Mouse (Mus musculus): ENCODE results near the gene Rnf20. TPM values are rescaled to one million over a fixed set of nuclear protein-coding genes. Genes with fewer than 3 reads are reported as not detected.

The Rnf20 gene
- polyA plus RNA-seq, 1 experiment, result 45.7 TPM

- H3K27ac ChIP-seq (ENCODE audit: control insufficient read depth, insufficient read depth, low read depth, low read length, poor library complexity), result no peak overlapping the region
- peak; percentile 72 for TF ChIP-seq CTCF (IDR thresholded peaks at IDR 0.05; ENCODE audit: control insufficient read depth, insufficient read depth, low read length)
- TF ChIP-seq POLR2A (IDR thresholded peaks at IDR 0.05; ENCODE audit: borderline replicate concordance, control insufficient read depth, low read depth, low read length), result no peak
- WGBS, result under 1% methylated on average over 3 of the region's 3 CpGs
- no peaks in the 10 kb centered on the region for H3K4me1 ChIP-seq (ENCODE audit: control insufficient read depth, insufficient read depth, low read length)
- H3K4me3 ChIP-seq (replicated peaks; ENCODE audit: control insufficient read depth, low read depth, low read length), result no peak overlapping the region
Observed at GRCm38 (mm10) chr4:49626973-49627372, 4.8 kb upstream of the Rnf20 start.

- 83% methylated on average over 5 of the region's 5 CpGs for WGBS
Observed at GRCm38 (mm10) chr4:49628941-49629340, 2.9 kb upstream of the Rnf20 start.

GRCm38 (mm10) chr4:49632139-49632481, 304 bp downstream of the Rnf20 start:
- no peaks in the 10 kb centered on the region for H3K4me1 ChIP-seq (ENCODE audit: control insufficient read depth, insufficient read depth, low read length)
- WGBS, result under 1% methylated on average over 30 of the region's 30 CpGs
- H3K4me3 ChIP-seq (replicated peaks; ENCODE audit: control insufficient read depth, low read depth, low read length), result peak overlapping the region; percentile 97
- TF ChIP-seq POLR2A (IDR thresholded peaks at IDR 0.05; ENCODE audit: borderline replicate concordance, control insufficient read depth, low read depth, low read length) (no peak), CTCF (IDR thresholded peaks at IDR 0.05; ENCODE audit: control insufficient read depth, insufficient read depth, low read length) (no peak)
- H3K27ac ChIP-seq (ENCODE audit: control insufficient read depth, insufficient read depth, low read depth, low read length, poor library complexity), result peak overlapping the region; percentile 85

More at GRCm38 (mm10) chr4:49628941-49629340, 2.9 kb upstream of the Rnf20 start:
- TF ChIP-seq CTCF (IDR thresholded peaks at IDR 0.05; ENCODE audit: control insufficient read depth, insufficient read depth, low read length), result no peak
- TF ChIP-seq POLR2A (IDR thresholded peaks at IDR 0.05; ENCODE audit: borderline replicate concordance, control insufficient read depth, low read depth, low read length), result no peak
- Histone ChIP-seq H3K4me3 (replicated peaks; ENCODE audit: control insufficient read depth, low read depth, low read length) (no peak overlapping the region), H3K4me1 (ENCODE audit: control insufficient read depth, insufficient read depth, low read length) (no peaks in the 10 kb centered on the region), H3K27ac (ENCODE audit: control insufficient read depth, insufficient read depth, low read depth, low read length, poor library complexity) (no peak overlapping the region)

- 84% methylated on average over 11 of the region's 11 CpGs for WGBS
- H3K4me1 ChIP-seq (ENCODE audit: control insufficient read depth, insufficient read depth, low read length), result no peaks in the 10 kb centered on the region
- no peak overlapping the region for H3K27ac ChIP-seq (ENCODE audit: control insufficient read depth, insufficient read depth, low read depth, low read length, poor library complexity)
- TF ChIP-seq CTCF (IDR thresholded peaks at IDR 0.05; ENCODE audit: control insufficient read depth, insufficient read depth, low read length) (no peak), POLR2A (IDR thresholded peaks at IDR 0.05; ENCODE audit: borderline replicate concordance, control insufficient read depth, low read depth, low read length) (no peak)
- H3K4me3 ChIP-seq (replicated peaks; ENCODE audit: control insufficient read depth, low read depth, low read length), result no peak overlapping the region
Observed at GRCm38 (mm10) chr4:49637821-49638220, 6.0 kb downstream of the Rnf20 start.

- Histone ChIP-seq H3K4me1 (ENCODE audit: control insufficient read depth, insufficient read depth, low read length) (no peaks in the 10 kb centered on the region; the same call in 1 of the 2 replicates), H3K27ac (ENCODE audit: control insufficient read depth, insufficient read depth, low read depth, low read length, poor library complexity) (no peak overlapping the region), H3K4me3 (replicated peaks; ENCODE audit: control insufficient read depth, low read depth, low read length) (no peak overlapping the region)
- WGBS, result 31% methylated on average over 2 of the region's 2 CpGs
- TF ChIP-seq CTCF (IDR thresholded peaks at IDR 0.05; ENCODE audit: control insufficient read depth, insufficient read depth, low read length) (no peak), POLR2A (IDR thresholded peaks at IDR 0.05; ENCODE audit: borderline replicate concordance, control insufficient read depth, low read depth, low read length) (no peak)
Observed at GRCm38 (mm10) chr4:49639913-49640312, 8.1 kb downstream of the Rnf20 start.

GRCm38 (mm10) chr4:49659421-49659820, 27.6 kb downstream of the Rnf20 start:
- no peaks in the 10 kb centered on the region for H3K4me1 ChIP-seq (ENCODE audit: control insufficient read depth, insufficient read depth, low read length)
- TF ChIP-seq POLR2A (IDR thresholded peaks at IDR 0.05; ENCODE audit: borderline replicate concordance, control insufficient read depth, low read depth, low read length) (no peak), CTCF (IDR thresholded peaks at IDR 0.05; ENCODE audit: control insufficient read depth, insufficient read depth, low read length) (no peak)
- no peak overlapping the region for H3K4me3 ChIP-seq (replicated peaks; ENCODE audit: control insufficient read depth, low read depth, low read length)
- H3K27ac ChIP-seq (ENCODE audit: control insufficient read depth, insufficient read depth, low read depth, low read length, poor library complexity), result no peak overlapping the region
- 89% methylated on average over 1 of the region's 1 CpGs for WGBS

GRCm38 (mm10) chr4:49661664-49662063, 29.9 kb downstream of the Rnf20 start:
- no peak for TF ChIP-seq POLR2A (IDR thresholded peaks at IDR 0.05; ENCODE audit: borderline replicate concordance, control insufficient read depth, low read depth, low read length)
- no peak for TF ChIP-seq CTCF (IDR thresholded peaks at IDR 0.05; ENCODE audit: control insufficient read depth, insufficient read depth, low read length)
- Histone ChIP-seq H3K4me1 (ENCODE audit: control insufficient read depth, insufficient read depth, low read length) (no peaks in the 10 kb centered on the region), H3K4me3 (replicated peaks; ENCODE audit: control insufficient read depth, low read depth, low read length) (no peak overlapping the region), H3K27ac (ENCODE audit: control insufficient read depth, insufficient read depth, low read depth, low read length, poor library complexity) (no peak overlapping the region)
- WGBS, result 94% methylated on average over 9 of the region's 9 CpGs

GRCm38 (mm10) chr4:49662231-49662630, 30.4 kb downstream of the Rnf20 start:
- Histone ChIP-seq H3K4me3 (replicated peaks; ENCODE audit: control insufficient read depth, low read depth, low read length) (no peak overlapping the region), H3K27ac (ENCODE audit: control insufficient read depth, insufficient read depth, low read depth, low read length, poor library complexity) (no peak overlapping the region), H3K4me1 (ENCODE audit: control insufficient read depth, insufficient read depth, low read length) (no peaks in the 10 kb centered on the region)
- TF ChIP-seq POLR2A (IDR thresholded peaks at IDR 0.05; ENCODE audit: borderline replicate concordance, control insufficient read depth, low read depth, low read length) (no peak), CTCF (IDR thresholded peaks at IDR 0.05; ENCODE audit: control insufficient read depth, insufficient read depth, low read length) (no peak)
- 86% methylated on average over 4 of the region's 4 CpGs for WGBS

- WGBS, result 88% methylated on average over 5 of the region's 5 CpGs
- no peak overlapping the region for H3K4me3 ChIP-seq (replicated peaks; ENCODE audit: control insufficient read depth, low read depth, low read length)
- TF ChIP-seq CTCF (IDR thresholded peaks at IDR 0.05; ENCODE audit: control insufficient read depth, insufficient read depth, low read length), result no peak
- no peak for TF ChIP-seq POLR2A (IDR thresholded peaks at IDR 0.05; ENCODE audit: borderline replicate concordance, control insufficient read depth, low read depth, low read length)
- no peaks in the 10 kb centered on the region for H3K4me1 ChIP-seq (ENCODE audit: control insufficient read depth, insufficient read depth, low read length)
- H3K27ac ChIP-seq (ENCODE audit: control insufficient read depth, insufficient read depth, low read depth, low read length, poor library complexity), result no peak overlapping the region
Observed at GRCm38 (mm10) chr4:49664850-49665249, 33.0 kb downstream of the Rnf20 start.
